Mouse (Mus musculus) myocyte (in vitro differentiated cells): ENCODE measurements at regions not wholly inside any gene's neighbourhood (a gene's known extent, or its start where the extent isn't known, plus 50 kb on each side); places are given as distances from the start of the nearest gene placed in this dataset.

ENCODE experiments used
- CEBPB ChIP-seq: IDR thresholded peaks from 2 replicates; pipeline ENCODE4 v1.6.1; 2011; ENCODE audit warnings: mild to moderate bottlenecking, moderate library complexity; ENCODE audit not compliant: poor library complexity, insufficient read depth, severe bottlenecking
- E2F4 ChIP-seq: IDR thresholded peaks from one replicate; pipeline ENCODE4 v1.6.1; 2011; ENCODE audit warnings: mild to moderate bottlenecking, control low read depth, moderate library complexity; ENCODE audit not compliant: insufficient read depth
- MAX ChIP-seq: IDR thresholded peaks from one replicate; pipeline ENCODE4 v1.6.1; 2011; ENCODE audit warnings: low read depth, mild to moderate bottlenecking, control low read depth
- MYOD1 ChIP-seq, 3 experiments: IDR thresholded peaks; one replicate each; pipeline ENCODE4 v1.6.1; 2011; ENCODE audit warnings: control low read depth in 2 of 3, low read depth in 2 of 3, mild to moderate bottlenecking in 2 of 3, moderate library complexity in 1 of 3; ENCODE audit not compliant: insufficient read length in 2 of 3, control insufficient read depth in 1 of 3
- MYOG ChIP-seq, 3 experiments: IDR thresholded peaks; one replicate each; pipeline ENCODE4 v1.6.1; 2011; ENCODE audit warnings: control low read depth in 2 of 3, low read depth in 2 of 3, mild to moderate bottlenecking in 2 of 3; ENCODE audit not compliant: insufficient read length in 2 of 3, control insufficient read depth in 1 of 3, insufficient read depth in 1 of 3
- POLR2A ChIP-seq: IDR thresholded peaks from one replicate; pipeline ENCODE4 v1.6.1; 2011; ENCODE audit warnings: low read depth, mild to moderate bottlenecking, control low read depth, moderate library complexity; ENCODE audit not compliant: insufficient read length
- POLR2AphosphoS2 ChIP-seq: IDR thresholded peaks from one replicate; pipeline ENCODE4 v1.6.1; 2011; ENCODE audit warnings: low read depth, control low read depth; ENCODE audit not compliant: insufficient read length
- TCF12 ChIP-seq: IDR thresholded peaks from one replicate; pipeline ENCODE4 v1.6.1; 2011; ENCODE audit warnings: mild to moderate bottlenecking, control low read depth; ENCODE audit not compliant: poor library complexity, insufficient read depth, severe bottlenecking
- TCF3 ChIP-seq: IDR thresholded peaks from one replicate; pipeline ENCODE4 v1.6.1; 2011; ENCODE audit warnings: low read depth, control low read depth; ENCODE audit not compliant: insufficient read length
- USF1 ChIP-seq: IDR thresholded peaks from one replicate; pipeline ENCODE4 v1.6.1; 2011; ENCODE audit warnings: low read depth, mild to moderate bottlenecking, control low read depth, moderate library complexity

DNA sequence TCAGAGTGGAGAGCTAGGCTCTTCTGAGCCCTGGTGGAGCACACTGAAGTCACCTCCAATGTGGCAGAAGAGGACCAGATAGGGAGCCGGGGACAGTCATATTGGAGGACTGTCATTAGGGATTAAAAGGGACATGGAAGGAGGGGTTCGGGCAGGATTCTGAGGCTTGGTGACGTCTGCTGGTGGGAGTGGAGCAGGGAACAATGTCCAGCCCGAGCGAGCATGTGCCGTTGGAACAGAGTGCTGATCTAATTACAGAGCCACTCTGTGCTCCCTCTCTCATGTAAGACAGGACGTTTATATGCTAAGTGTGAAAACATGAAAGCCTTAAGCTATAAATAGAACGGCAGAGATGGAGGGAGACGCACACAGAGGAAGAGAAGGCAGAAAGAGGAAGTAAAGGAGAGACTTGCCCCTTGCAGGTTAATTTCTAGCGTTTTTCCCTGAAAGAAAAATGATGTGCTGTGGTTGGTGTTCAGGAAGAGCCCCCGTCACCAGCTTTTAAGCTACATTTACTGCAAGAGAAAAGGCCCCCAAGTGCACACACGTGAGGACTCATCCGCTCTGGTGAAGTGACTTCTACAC is 475.2 kb downstream of the Insc start:
- TF ChIP-seq POLR2A, result no peak
- no peak for TF ChIP-seq POLR2AphosphoS2
- TF ChIP-seq CEBPB, result no peak
- no peak for TF ChIP-seq MYOG (IDR thresholded peaks at IDR 0.05; ENCODE audit: control insufficient read depth in 1 of 3, insufficient read depth in 1 of 3, insufficient read length in 2 of 3, low read depth in 2 of 3)
- no peak for TF ChIP-seq USF1
- TF ChIP-seq MYOD1 (IDR thresholded peaks at IDR 0.05; ENCODE audit: control insufficient read depth in 1 of 3, insufficient read length in 2 of 3, low read depth in 2 of 3), result no peak
- no peak for TF ChIP-seq MAX
- no peak for TF ChIP-seq TCF3
- no peak for TF ChIP-seq TCF12
- TF ChIP-seq E2F4, result no peak
